Mouse (Mus musculus): Measurements from ENCODE around the gene Ccdc148. TPM values are rescaled to one million over a fixed set of nuclear protein-coding genes. Genes with fewer than 3 reads are reported as not detected.

Ccdc148 gene
- polyA plus RNA-seq, 1 experiment from 2014 or later: 2.7 TPM

DNA sequence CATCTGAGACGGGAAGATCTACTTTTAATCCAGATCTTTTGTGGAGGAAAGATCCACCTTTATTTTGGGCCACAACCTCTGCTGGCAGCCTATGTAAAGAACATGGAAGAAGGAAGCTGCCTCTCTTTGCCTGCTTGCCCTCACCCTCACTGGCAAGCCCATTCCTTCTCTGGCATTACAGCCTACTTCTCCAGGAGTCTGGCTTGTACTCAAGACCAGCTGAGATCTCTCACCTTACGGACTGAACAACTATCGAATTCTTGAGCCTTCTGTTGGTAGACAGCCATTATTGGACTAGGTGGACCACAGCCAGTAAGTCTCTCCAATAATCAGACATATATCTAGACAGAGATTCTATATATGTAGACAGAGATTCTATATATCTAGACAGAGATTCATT, 208.4 kb downstream of the Ccdc148 start:
- H3K9me3 ChIP-seq (ENCODE audit: control insufficient read depth, low read length): no peaks in the 10 kb centered on the region
- no peaks in the 10 kb centered on the region for H3K4me1 ChIP-seq (ENCODE audit: control insufficient read depth, insufficient read depth, low read length)
- H3K9ac ChIP-seq (replicated peaks; ENCODE audit: low read length): no peak overlapping the region
- ATAC-seq (ENCODE audit: low FRiP score, low TSS enrichment) (no peak), DNase-seq (no peak)
- no peak overlapping the region for H3K4me3 ChIP-seq (replicated peaks; ENCODE audit: low read depth, low read length)
- H3K36me3 ChIP-seq (ENCODE audit: control insufficient read depth, insufficient read depth, low read length): no peaks in the 10 kb centered on the region
- H3K27ac ChIP-seq (replicated peaks; ENCODE audit: low read depth, low read length): no peak overlapping the region
- WGBS: 94% methylated on average over 3 of the region's 3 CpGs
- no peaks in the 10 kb centered on the region for H3K27me3 ChIP-seq (ENCODE audit: control insufficient read depth, insufficient read depth, low read length)
- no peak overlapping the region for H3K4me2 ChIP-seq (ENCODE audit: low read length)

DNA sequence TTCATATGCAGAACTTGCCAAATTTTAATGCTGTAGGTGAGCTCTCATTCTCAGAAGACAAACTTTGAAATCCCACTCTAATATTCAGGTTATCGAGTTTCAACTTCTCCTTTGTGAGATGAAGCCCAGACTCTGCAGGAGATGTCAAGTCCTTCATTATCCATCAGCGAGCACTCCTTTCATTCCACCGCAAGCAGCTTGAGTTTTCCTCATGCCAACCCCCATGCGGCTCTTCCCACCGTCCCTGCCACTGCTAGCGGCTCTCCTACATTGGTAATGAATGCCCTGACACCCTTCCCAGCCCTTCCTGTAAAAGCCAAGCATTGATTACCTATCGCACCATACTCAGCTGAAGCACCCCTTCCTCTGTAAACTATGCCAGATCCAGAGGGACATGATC, 211.7 kb downstream of the Ccdc148 start:
- H3K9ac ChIP-seq (replicated peaks; ENCODE audit: low read length): no peak overlapping the region
- H3K4me3 ChIP-seq (replicated peaks; ENCODE audit: low read depth, low read length): no peak overlapping the region
- H3K36me3 ChIP-seq (ENCODE audit: control insufficient read depth, insufficient read depth, low read length): no peaks in the 10 kb centered on the region
- DNase-seq (no peak), ATAC-seq (ENCODE audit: low FRiP score, low TSS enrichment) (no peak)
- no peak overlapping the region for H3K4me2 ChIP-seq (ENCODE audit: low read length)
- no peaks in the 10 kb centered on the region for H3K27me3 ChIP-seq (ENCODE audit: control insufficient read depth, insufficient read depth, low read length)
- WGBS: 59% methylated on average over 7 of the region's 7 CpGs
- H3K27ac ChIP-seq (replicated peaks; ENCODE audit: low read depth, low read length): no peak overlapping the region
- H3K9me3 ChIP-seq (ENCODE audit: control insufficient read depth, low read length): no peaks in the 10 kb centered on the region
- no peaks in the 10 kb centered on the region for H3K4me1 ChIP-seq (ENCODE audit: control insufficient read depth, insufficient read depth, low read length)

DNA sequence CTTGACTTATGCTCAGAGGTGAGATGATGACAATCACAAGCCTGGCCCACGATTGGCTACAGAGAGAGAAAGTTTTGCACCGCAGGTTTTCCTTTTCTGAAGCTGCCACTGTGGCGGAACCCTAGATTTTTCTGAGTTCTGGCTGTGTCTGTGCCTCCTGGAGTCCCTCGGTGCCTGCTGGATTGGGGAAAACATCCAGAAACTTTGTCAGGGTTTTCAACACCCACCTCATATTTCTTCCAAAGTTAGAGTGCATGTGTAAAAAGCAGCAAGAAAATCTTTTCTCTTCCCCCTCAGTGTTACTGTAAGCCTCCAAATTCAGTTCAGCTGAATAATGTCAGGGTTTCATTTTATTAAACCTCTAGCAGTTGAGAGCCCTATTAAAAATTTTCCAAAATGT, 219.1 kb downstream of the Ccdc148 start:
- ATAC-seq (ENCODE audit: low FRiP score, low TSS enrichment) (no peak), DNase-seq (no peak)
- Histone ChIP-seq H3K4me2 (ENCODE audit: low read length) (no peak overlapping the region), H3K27ac (replicated peaks; ENCODE audit: low read depth, low read length) (no peak overlapping the region), H3K9me3 (ENCODE audit: control insufficient read depth, low read length) (no peaks in the 10 kb centered on the region), H3K36me3 (ENCODE audit: control insufficient read depth, insufficient read depth, low read length) (no peaks in the 10 kb centered on the region), H3K4me3 (replicated peaks; ENCODE audit: low read depth, low read length) (no peak overlapping the region), H3K27me3 (ENCODE audit: control insufficient read depth, insufficient read depth, low read length) (no peaks in the 10 kb centered on the region), H3K4me1 (ENCODE audit: control insufficient read depth, insufficient read depth, low read length) (no peaks in the 10 kb centered on the region), H3K9ac (replicated peaks; ENCODE audit: low read length) (no peak overlapping the region)
- WGBS: 90% methylated on average over 4 of the region's 4 CpGs

DNA sequence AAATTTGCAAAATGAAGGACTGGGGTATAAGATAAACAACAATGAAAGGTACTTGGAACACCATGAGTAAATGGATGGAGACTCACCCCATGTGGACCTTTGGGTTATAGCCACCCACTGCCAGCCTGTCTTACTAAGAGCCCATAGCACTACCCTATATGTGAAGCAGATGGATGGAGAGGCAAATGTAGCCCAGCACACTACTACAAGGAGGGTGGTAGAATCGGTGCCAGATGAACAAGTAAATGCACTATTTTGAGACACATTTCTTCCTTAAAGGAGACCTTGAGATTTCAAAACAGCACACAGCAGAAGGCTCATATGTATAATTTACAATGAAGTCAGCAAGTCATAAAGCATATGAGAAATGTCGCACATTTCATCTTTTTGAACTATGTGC, 234.9 kb downstream of the Ccdc148 start:
- Histone ChIP-seq H3K4me2 (ENCODE audit: low read length) (no peak overlapping the region), H3K36me3 (ENCODE audit: control insufficient read depth, insufficient read depth, low read length) (no peaks in the 10 kb centered on the region), H3K9me3 (ENCODE audit: control insufficient read depth, low read length) (no peaks in the 10 kb centered on the region), H3K27ac (replicated peaks; ENCODE audit: low read depth, low read length) (no peak overlapping the region), H3K27me3 (ENCODE audit: control insufficient read depth, insufficient read depth, low read length) (no peaks in the 10 kb centered on the region), H3K9ac (replicated peaks; ENCODE audit: low read length) (no peak overlapping the region), H3K4me1 (ENCODE audit: control insufficient read depth, insufficient read depth, low read length) (no peaks in the 10 kb centered on the region), H3K4me3 (replicated peaks; ENCODE audit: low read depth, low read length) (no peak overlapping the region)
- ATAC-seq (ENCODE audit: low FRiP score, low TSS enrichment) (no peak), DNase-seq (no peak)
- 98% methylated on average over 2 of the region's 2 CpGs for WGBS

DNA sequence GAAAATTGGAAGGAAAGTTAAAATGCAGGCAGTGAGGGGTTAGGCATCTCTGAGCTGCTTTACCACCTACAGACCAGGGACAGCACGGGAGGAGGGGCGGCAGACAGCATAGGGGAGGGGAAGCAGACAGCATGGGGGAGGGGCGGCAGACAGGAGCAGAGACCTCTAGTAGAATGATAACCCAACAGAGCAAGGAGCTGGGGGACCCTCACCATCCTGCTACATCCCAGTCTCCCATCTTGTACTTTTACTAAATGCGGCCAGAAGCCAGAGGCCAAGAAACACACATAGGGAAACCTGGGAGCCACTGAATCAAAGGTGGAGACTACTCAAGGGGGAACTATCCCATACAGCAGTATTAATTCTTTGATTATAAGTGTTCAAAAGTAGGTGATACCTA, 242.1 kb downstream of the Ccdc148 start:
- Histone ChIP-seq H3K9me3 (ENCODE audit: control insufficient read depth, low read length) (no peaks in the 10 kb centered on the region), H3K27me3 (ENCODE audit: control insufficient read depth, insufficient read depth, low read length) (no peaks in the 10 kb centered on the region), H3K36me3 (ENCODE audit: control insufficient read depth, insufficient read depth, low read length) (no peaks in the 10 kb centered on the region), H3K4me2 (ENCODE audit: low read length) (no peak overlapping the region), H3K4me3 (replicated peaks; ENCODE audit: low read depth, low read length) (no peak overlapping the region), H3K9ac (replicated peaks; ENCODE audit: low read length) (no peak overlapping the region), H3K27ac (replicated peaks; ENCODE audit: low read depth, low read length) (no peak overlapping the region), H3K4me1 (ENCODE audit: control insufficient read depth, insufficient read depth, low read length) (no peaks in the 10 kb centered on the region)
- no peak for DNase-seq
- ATAC-seq (ENCODE audit: low FRiP score, low TSS enrichment): no peak
- WGBS: 52% methylated on average over 4 of the region's 4 CpGs

DNA sequence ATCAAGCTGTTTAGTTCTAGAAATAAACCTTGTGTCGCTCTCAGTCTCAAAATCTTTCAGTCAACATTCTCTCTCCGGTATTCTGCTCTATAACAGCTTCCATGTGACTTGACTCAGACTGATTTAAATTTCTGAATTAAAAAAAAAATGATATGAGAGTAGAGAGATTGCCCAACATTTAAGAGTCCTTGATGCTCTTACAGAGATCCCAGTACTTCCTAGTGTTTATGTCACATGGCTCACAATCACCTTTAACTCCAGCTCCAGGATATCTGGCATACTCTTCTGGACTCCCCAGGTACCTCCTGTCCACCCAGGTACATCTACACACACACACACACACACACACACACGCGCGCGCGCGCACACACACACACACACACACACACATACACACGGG, 248.1 kb downstream of the Ccdc148 start:
- Histone ChIP-seq H3K4me2 (ENCODE audit: low read length) (no peak overlapping the region), H3K27ac (replicated peaks; ENCODE audit: low read depth, low read length) (no peak overlapping the region), H3K27me3 (ENCODE audit: control insufficient read depth, insufficient read depth, low read length) (no peaks in the 10 kb centered on the region), H3K4me1 (ENCODE audit: control insufficient read depth, insufficient read depth, low read length) (no peaks in the 10 kb centered on the region; the same call in 1 of the 2 replicates), H3K4me3 (replicated peaks; ENCODE audit: low read depth, low read length) (no peak overlapping the region), H3K9ac (replicated peaks; ENCODE audit: low read length) (no peak overlapping the region), H3K36me3 (ENCODE audit: control insufficient read depth, insufficient read depth, low read length) (no peaks in the 10 kb centered on the region), H3K9me3 (ENCODE audit: control insufficient read depth, low read length) (no peaks in the 10 kb centered on the region)
- DNase-seq (no peak), ATAC-seq (ENCODE audit: low FRiP score, low TSS enrichment) (no peak)
- WGBS: 93% methylated on average over 4 of the region's 9 CpGs

DNA sequence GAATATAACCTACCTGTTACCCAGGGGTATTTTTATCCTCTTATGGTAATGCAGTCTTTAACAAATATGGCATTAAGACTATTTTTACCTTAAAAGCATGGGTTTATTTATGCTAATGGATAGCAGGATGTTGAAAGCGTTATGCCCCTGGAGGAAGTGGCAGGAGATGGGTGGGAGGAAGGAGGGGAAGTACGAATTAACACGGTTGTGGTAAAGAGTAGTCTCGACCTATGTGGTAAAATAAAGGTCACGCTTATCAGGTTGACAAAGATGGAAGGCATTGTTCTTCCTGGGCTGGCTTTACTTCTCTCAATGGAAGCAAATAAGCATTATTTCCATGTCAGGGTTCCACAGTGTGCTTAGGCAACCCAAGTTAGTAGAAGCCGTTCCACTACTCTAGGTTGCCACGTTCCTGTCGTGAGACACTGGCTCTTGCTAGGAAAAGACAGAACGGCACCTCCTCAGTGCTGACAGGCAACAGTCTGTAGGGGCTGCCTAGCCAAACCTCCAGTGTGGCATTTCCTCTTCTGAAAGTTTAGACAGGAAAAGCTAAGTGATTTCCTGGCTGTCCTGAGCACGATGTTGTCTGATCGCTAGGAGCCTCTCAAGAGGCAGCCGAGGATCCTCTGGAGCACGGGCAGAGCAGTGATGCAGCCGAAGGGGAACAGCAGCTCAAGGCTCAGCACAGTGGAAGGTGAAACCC, 253.5 kb downstream of the Ccdc148 start:
- no peak for ATAC-seq (ENCODE audit: low FRiP score, low TSS enrichment)
- Histone ChIP-seq H3K4me3 (replicated peaks; ENCODE audit: low read depth, low read length) (no peak overlapping the region), H3K4me1 (ENCODE audit: control insufficient read depth, insufficient read depth, low read length) (peaks cover 5% of the 10 kb centered on the region; the same call in 1 of the 2 replicates), H3K9ac (replicated peaks; ENCODE audit: low read length) (no peak overlapping the region), H3K4me2 (ENCODE audit: low read length) (peak overlapping the region; percentile 24), H3K27me3 (ENCODE audit: control insufficient read depth, insufficient read depth, low read length) (no peaks in the 10 kb centered on the region), H3K27ac (replicated peaks; ENCODE audit: low read depth, low read length) (no peak overlapping the region), H3K36me3 (ENCODE audit: control insufficient read depth, insufficient read depth, low read length) (no peaks in the 10 kb centered on the region), H3K9me3 (ENCODE audit: control insufficient read depth, low read length) (no peaks in the 10 kb centered on the region)
- 31% methylated on average over 14 of the region's 14 CpGs for WGBS
- peak; percentile 15 for DNase-seq

DNA sequence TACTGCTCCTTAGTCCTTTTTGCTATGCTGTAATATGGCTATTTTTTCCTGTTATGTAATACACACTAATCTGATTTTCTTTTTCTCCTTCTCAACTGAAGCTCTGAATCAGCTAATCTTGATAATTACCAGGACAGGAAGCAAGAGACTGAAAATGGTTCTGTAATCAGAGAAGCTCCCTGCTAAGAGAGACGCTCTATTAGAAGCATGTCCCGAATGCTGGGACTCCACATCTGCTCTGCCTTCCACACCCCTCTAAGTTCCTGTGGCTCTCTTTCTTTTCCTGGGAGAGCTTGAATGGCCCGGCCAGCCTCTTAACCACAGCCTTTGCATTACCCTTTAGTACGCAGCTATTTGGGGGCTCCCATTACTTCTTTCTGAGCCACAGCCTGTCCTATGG, 255.4 kb downstream of the Ccdc148 start:
- Histone ChIP-seq H3K36me3 (ENCODE audit: control insufficient read depth, insufficient read depth, low read length) (no peaks in the 10 kb centered on the region), H3K27ac (replicated peaks; ENCODE audit: low read depth, low read length) (no peak overlapping the region), H3K4me1 (ENCODE audit: control insufficient read depth, insufficient read depth, low read length) (peaks cover 5% of the 10 kb centered on the region; the same call in 1 of the 2 replicates), H3K27me3 (ENCODE audit: control insufficient read depth, insufficient read depth, low read length) (no peaks in the 10 kb centered on the region), H3K4me3 (replicated peaks; ENCODE audit: low read depth, low read length) (no peak overlapping the region), H3K9me3 (ENCODE audit: control insufficient read depth, low read length) (no peaks in the 10 kb centered on the region), H3K4me2 (ENCODE audit: low read length) (no peak overlapping the region), H3K9ac (replicated peaks; ENCODE audit: low read length) (no peak overlapping the region)
- DNase-seq (no peak), ATAC-seq (ENCODE audit: low FRiP score, low TSS enrichment) (no peak)
- WGBS: 78% methylated on average over 4 of the region's 4 CpGs

DNA sequence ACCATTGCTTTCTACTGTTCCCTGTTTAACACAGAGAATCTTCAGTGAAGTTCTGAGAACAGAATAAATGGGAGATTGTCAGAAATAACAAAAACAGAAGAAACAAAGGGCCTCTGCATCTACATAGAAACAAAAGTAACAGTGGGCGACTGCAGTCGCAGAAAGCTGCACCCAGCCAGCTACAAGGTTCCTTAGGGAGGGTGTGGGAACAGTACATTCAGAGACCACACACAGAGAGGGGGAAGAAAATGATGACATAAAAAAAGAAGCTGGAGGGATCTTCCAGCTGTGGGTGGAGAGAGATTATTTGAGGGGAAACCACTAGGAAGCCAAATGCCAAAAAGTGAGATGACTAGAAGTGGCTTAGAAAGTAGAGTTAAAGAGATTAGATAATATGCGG, 280.6 kb downstream of the Ccdc148 start:
- 37% methylated on average over 3 of the region's 3 CpGs for WGBS
- Histone ChIP-seq H3K9ac (replicated peaks; ENCODE audit: low read length) (no peak overlapping the region), H3K36me3 (ENCODE audit: control insufficient read depth, insufficient read depth, low read length) (no peaks in the 10 kb centered on the region), H3K4me1 (ENCODE audit: control insufficient read depth, insufficient read depth, low read length) (no peaks in the 10 kb centered on the region), H3K27me3 (ENCODE audit: control insufficient read depth, insufficient read depth, low read length) (no peaks in the 10 kb centered on the region), H3K4me3 (replicated peaks; ENCODE audit: low read depth, low read length) (no peak overlapping the region), H3K27ac (replicated peaks; ENCODE audit: low read depth, low read length) (no peak overlapping the region), H3K9me3 (ENCODE audit: control insufficient read depth, low read length) (no peaks in the 10 kb centered on the region), H3K4me2 (ENCODE audit: low read length) (no peak overlapping the region)
- no peak for ATAC-seq (ENCODE audit: low FRiP score, low TSS enrichment)
- no peak for DNase-seq

Measured in midbrain, embryonic 14.5 days (tissue).